Mouse (Mus musculus) hindlimb bud, embryonic 11.5 days (tissue): ENCODE measurements around the gene Mpdz.

ENCODE experiments used
- DNase-seq: peaks from one replicate; pipeline ENCODE4 v3.0.0-alpha.2; 2012; ENCODE audit warnings: low read depth, low spot score; ENCODE audit errors: extremely low spot score

Mpdz gene

DNA sequence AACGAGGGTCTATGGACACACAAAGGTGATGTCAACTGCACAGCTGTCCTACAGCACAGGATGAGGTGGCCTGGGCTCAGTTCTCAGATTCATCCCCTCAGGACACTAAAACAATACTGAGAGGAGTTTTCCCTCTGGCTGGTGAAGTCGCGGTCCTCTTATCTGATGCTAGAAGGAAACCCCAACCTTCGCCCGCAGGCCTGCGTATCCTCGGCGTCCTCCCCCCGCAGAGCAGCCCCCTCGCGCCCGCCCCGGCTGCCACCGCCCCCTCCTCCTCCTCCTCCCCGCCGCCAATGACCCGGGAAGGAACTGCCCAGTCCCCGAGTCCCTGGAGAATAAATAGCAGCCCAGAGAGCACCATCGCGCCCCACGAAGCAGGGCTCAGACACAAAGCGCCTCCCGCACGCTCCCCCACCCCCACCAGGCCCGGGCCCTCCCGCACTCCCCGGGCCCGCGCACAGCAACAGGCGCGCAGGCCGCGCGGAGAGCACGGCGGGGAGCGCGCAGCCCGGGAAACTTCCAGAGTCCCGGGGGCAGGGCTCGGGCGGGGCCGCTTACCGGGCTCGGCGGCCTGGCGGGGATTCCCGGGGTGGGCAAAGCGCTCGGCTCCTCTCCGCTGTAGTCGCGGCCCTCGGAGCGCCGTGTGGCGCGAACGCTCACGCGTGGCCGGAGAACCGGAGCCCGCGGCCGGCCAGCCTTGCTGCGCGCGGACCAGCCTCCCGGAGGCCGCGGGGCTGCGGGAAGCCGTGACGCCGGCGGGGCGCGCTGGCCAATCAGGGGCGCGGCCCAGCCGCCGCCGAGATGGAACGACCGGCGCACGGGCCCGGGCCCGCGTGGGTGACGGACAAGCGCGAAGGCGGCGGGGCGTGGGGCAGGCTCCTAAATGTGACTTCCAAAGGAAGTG, at the start of gene Mpdz:
Mpdz (minus strand) TSS at position 738 of the 904 bp plus-strand sequence.
- DNase-seq: peak; percentile 12

DNA sequence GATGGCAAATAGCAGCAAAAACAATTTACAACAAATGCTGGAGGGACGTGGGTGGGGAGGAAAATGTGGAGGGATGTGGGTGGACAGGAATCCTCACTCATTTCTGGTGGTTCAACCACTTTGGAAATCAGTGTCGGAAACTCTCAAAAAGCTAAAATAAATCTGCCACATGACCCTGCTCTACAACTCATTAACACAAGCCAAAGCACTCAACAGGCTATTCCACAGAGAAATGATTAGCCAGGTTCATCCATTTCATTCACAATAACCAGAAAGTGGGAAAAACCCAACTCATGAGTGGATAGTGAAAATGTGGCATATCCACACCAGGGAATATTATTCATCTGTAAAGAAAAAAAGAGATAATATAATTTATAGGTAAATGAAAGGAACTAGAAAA, 47.9 kb upstream of the Mpdz start:
- DNase-seq: no peak

DNA sequence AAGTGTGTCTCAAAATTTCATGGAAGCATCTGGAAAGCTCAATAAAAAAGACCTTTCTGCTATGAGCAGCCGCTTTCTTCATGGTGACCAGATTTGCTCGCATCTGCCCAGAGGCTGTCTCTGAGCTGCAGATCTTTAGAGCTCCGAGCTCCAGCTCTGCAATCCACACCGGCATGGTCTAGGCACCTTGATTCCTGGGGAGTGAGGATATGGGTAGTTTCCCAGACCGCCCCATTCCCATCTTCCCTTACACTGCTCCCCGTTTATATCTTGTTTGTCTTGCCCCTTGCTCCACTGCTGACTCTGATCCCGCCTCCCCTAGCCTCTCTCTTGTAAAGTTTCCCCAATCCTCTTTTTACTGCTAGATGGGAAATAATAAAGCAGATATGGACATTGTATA, 42.0 kb upstream of the Mpdz start:
- no peak for DNase-seq

GRCm38 (mm10) chr4:81483887-81484602, 41.4 kb upstream of the Mpdz start:
- no peak for DNase-seq

- no peak for DNase-seq
Observed at GRCm38 (mm10) chr4:81483159-81483558, 40.5 kb upstream of the Mpdz start.

DNA sequence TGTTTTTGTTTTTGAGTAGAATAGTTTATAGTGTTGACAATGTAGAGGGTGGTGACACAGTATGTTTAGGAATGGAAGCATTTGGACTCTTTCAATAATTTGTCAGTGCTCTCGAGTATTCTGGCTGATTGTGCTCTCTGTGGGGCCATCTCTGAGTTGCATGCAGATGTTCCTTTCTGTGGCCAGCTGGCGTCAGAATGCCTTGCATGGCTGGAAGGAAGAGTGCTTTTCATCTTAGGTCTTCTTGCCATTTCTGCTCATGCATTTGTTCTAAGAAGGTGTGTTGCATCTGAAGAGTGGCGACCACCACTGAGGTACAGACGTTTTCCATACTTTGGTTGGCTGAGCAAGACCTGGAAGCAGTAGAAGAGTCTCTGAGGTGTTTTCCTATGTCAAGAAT, 24.2 kb upstream of the Mpdz start:
- DNase-seq: no peak

- no peak for DNase-seq
Observed at GRCm38 (mm10) chr4:81465172-81465571, 22.6 kb upstream of the Mpdz start.

DNA sequence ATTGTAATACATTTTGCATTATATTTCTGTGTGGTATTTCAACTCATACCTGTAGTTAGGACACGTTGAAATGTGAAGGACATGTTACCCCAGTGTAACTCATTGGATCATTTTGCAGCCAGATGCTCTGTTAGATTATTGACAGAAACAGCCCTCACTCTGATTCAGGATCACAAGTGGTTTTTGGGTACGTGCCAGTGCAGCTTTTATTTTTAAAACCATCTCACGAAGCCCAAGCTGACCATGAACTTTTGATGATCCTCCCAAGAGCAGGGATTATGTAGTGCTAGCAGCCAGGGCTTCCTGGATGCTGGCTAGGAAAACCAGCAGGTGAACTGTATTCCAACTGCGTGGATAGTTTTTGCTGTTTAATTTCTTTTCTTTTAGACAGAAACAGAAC, 19.6 kb upstream of the Mpdz start:
- DNase-seq: no peak

GRCm38 (mm10) chr4:81458921-81459320, 16.3 kb upstream of the Mpdz start:
- DNase-seq: no peak

GRCm38 (mm10) chr4:81453806-81454205, 11.2 kb upstream of the Mpdz start:
- no peak for DNase-seq

GRCm38 (mm10) chr4:81452183-81452582, 9.6 kb upstream of the Mpdz start:
- DNase-seq: no peak

DNA sequence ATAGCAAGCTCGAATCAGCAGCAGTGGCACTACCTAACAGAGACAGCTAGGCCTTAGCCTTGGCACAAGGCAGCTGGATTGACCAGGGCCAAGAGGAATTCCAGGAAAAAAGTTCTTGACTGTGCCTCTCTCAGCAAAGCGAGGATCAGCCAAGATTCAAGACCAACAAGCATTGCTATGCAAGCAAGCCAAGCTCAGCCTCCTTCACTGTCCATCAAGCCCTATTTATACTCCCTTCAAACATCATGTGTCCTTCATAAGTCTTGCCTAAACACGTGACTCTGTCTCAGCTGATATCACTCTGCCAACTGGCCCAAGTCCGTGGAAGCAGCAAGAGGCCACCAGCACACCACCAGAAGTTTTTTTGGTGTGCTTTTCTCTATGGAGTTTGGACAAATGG, 6.8 kb upstream of the Mpdz start:
- DNase-seq: no peak

GRCm38 (mm10) chr4:81443566-81443965, 951 bp upstream of the Mpdz start:
- DNase-seq: no peak

- no peak for DNase-seq
Observed at GRCm38 (mm10) chr4:81433961-81434360, 8.7 kb downstream of the Mpdz start.

DNA sequence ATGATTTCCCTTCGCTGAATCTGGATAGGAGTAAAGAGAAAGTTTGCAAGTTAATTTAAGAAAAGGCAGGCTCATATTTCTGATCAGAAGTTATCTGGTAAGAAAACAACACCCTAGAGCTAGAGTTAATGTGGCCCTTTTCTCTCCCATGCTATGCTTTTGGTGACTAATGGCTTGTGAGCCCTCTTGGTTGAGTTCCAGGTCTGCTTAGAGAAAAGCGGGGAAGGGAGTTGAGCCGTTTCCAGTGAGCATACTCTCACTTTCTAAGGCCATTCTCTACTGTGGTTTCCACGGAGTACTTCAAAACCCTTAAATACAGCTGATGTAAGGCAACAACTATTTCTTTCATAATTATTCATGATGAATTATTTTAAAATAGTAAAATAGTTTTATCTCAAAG, 11.8 kb downstream of the Mpdz start:
- no peak for DNase-seq

DNA sequence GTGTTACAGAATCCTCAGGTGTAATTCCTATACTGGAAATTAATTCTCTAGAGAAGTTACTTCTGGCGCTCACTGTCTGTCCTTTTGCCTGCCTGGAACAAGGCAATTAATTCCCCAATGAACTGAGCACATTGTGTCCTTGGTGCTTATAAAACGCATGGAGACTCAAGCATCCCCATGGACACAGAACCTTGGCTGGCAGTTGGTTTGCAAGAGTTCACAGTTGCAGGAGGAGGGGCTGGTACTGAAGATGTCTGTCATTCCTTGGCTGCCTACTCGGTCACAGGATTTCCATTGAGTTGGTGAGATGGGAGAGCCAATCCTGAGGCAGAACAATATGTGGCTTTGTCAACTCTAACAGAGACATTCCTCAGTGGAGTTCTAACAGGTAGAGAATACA, 12.5 kb downstream of the Mpdz start:
- DNase-seq: no peak

DNA sequence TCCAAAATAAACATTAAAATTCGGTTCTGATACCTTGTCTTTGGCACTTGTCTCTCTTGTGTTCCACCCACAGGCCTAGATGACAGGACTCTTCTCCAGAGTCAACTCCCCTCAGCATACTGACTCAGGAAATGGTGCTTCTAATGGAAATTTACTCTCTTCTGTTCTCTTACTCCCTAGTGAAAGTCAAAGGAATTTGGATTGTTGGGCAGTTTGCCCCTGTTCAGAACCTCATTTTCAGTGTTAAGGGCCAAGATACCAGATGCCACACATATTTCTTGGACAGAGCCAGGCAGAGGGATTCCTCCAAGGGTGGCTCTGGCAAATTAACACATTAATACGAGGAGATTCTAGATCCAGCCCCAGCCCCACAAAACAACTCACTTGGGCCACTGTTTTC, 12.9 kb downstream of the Mpdz start:
- DNase-seq: no peak

DNA sequence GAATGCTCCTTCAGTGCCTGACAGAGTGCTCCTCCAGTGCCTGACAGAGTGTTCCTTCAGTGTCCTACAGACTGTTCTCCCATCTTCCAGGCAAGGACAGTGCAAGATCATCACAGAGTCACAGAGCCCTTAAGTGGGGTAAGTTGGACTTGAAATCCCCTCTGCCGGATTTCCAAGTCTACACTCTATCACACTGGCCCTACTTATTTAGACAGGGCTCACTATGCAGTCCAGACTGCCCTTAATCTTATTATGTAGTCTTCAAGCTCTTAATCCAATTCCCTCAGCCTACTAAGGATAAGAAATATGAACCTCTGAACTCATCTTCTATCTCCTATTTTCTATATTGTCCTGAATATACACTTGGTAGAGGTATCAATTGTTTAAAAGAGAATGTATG, 19.1 kb downstream of the Mpdz start:
- DNase-seq: no peak

DNA sequence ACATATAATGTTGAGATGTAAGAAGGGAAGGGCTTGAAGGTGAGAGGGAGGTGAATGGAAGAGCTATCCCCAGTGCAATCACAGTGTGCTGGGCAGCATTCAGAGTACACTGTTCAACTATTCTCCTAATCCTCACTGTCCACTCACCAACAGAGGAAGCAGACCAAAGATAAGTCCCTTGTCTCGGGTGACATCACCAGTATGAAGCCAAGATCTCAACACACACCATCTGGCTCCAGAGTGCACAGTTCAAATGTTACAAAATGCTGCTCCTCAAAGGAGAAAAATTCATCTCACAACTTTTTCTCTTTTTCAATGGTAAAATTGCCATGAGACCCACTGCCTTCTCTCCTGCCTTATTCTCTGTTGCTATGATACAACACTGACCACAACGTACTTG, 21.0 kb downstream of the Mpdz start:
- DNase-seq: no peak

GRCm38 (mm10) chr4:81415324-81416026, 27.1 kb downstream of the Mpdz start:
- DNase-seq: no peak

DNA sequence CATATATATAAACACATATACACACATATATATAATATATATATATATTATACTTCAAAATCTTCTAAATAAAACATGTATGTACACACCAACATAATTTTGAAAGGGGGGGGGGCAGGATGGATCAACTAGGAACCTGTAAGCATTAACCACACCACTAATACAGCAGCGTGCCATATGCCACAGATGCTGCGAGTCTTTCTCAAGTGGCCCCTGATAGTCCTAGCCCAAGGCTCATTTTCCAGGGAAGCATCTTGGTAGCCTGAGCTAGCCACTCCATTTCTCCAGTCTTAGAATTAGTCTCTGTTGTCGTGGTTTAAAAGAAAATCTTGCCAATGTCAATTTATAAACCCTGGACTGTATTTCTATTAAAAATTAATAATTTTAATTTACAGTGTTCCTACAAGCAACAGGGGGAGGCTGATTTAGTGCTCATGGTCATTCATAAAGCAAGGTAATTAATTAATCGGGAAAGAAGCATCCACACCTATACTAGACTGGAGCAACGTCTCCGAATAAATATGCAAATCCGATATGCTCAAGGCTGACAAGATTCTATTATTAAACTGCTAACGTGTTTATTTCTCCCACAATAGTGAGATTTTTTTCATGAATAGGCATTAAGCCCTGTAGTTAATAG, 27.8 kb downstream of the Mpdz start:
- DNase-seq: no peak
